Mouse (Mus musculus) ovary, postnatal 10 days (tissue): ENCODE results near the gene Ccdc157.
"Not testable (repeated sequence)": the region's sequence is repeated elsewhere in the genome, so short reads cannot be mapped to it uniquely, and the experiment has no call there.

Experiments used
- DNase-seq: peaks from one replicate; pipeline ENCODE4 v3.0.0; 2022; ENCODE audit warnings: low spot score

Gene Ccdc157

GRCm38 (mm10) chr11:4133450-4133849 is 26.6 kb downstream of the Ccdc157 start:
- no peak for DNase-seq

DNA sequence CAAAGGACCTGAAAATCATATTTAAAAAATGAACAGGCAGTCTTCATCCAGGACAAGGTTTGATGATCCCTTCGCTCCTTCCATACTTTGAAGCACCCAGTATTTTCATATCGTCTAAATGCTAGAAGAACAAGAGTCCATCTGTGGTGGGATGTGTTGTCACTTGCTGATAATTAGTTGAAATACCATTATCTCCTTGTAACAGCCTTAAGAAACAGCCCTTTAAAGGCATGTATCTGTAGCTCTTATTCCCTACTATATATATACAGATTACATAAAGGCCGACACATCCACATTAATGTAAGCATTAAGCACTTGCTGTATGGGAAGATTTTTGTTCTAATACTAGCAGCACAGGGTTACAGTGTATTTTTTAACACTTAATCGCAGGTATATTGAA is 31.6 kb downstream of the Ccdc157 start:
- DNase-seq = not testable (repeated sequence)

DNA sequence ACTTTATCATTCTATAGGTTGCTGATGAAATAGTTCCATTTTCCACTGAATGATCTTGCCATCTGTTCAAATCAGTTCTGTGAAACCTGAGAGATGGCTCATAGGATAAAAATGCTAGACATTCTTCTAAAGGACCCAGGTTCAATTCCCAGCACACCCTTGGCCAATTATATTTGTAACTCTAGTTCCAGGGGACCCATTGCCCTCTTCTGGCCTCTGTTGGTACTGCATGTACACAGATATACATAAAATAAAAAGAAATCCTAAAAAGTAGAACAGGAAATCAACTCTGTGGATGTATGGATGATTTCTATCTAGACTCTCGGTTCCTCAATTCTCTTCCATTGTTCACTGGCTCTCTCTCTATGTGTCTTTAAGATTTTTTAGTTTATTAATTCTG is 33.0 kb downstream of the Ccdc157 start:
- no peak for DNase-seq

- no peak for DNase-seq
These were observed 36.2 kb downstream of the Ccdc157 start for GRCm38 (mm10) chr11:4123922-4124321.

- no peak for DNase-seq
These were observed 37.1 kb downstream of the Ccdc157 start, which contains the start of gene Sec14l2 for GRCm38 (mm10) chr11:4122742-4123579. Gene Sec14l2 (minus strand): TSS chr11:4123415.

DNA sequence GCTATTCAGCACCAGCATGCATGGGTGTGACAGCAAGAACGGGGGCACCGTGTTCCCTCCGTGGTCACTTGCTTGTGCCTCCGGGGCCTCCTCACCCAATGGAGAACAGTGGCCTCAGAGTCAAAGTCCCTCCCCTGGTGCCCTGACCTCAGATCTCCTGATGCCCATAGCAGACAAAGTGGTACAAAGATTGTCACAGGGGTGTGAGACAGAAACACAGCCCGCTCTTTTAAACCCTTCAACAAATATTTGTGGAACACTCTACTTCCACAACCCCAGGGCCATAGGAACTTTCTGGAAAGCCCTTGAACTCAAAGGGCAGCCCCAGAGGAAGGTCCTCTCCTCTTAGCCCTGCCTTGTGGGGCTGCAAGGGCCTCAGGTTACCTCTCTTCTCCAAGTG is 37.9 kb downstream of the Ccdc157 start:
- DNase-seq = no peak

DNA sequence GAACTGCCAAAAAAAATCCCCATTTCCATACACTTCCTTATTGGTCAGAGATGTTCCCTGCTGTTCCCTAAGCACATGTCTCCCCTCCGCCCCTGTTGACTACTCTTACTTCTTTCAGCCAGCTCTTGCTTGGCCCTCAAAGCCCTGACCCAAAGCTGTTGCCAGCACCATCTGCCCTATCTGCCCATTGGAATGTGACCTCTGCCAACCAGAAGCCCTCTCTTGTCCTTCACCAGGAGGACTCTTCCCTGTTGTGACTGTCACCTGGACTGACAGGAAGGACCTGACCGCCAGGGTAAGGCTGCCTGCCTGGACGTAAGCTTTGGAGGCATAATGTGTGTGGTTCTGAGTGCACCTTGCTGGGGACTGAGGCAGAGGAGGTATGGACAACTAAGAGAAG is 38.4 kb downstream of the Ccdc157 start:
- no peak for DNase-seq

- no peak for DNase-seq
These were observed 40.5 kb downstream of the Ccdc157 start for GRCm38 (mm10) chr11:4119635-4120034.

- DNase-seq = no peak
These were observed 41.8 kb downstream of the Ccdc157 start for GRCm38 (mm10) chr11:4118081-4118921.

DNA sequence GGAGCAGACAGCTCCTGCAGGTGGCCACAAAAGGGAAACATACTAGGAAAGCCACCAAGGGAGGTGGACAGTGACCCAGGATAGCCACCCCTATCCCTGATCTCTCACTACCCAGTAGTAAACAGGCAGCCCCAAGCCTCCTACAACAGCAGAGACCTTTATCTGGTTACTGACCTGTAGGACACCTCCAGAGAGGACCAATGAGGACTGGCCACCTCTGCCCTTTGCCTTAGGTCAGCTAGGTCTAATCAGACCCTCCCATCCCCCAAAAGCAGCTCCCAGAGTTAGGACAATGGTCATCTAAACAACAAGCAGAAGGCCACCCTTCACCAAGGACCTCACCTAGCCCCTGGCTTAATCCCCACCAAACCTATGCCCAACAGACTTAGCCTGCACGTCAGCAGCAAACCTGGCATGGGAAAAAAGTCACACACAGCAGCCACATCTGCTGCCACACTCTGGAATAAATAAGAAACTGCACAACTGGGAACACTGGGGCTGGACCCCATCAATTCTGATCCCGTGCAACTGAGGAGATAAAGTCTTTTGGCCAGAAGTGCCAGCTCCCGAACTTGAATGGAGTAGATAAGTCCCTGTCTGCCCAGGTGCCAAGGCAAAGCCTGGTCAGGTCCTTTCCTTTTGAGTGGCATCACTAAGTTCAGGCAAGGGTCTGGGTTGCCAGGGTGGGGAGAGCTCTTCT is 42.6 kb downstream of the Ccdc157 start:
- DNase-seq = no peak

DNA sequence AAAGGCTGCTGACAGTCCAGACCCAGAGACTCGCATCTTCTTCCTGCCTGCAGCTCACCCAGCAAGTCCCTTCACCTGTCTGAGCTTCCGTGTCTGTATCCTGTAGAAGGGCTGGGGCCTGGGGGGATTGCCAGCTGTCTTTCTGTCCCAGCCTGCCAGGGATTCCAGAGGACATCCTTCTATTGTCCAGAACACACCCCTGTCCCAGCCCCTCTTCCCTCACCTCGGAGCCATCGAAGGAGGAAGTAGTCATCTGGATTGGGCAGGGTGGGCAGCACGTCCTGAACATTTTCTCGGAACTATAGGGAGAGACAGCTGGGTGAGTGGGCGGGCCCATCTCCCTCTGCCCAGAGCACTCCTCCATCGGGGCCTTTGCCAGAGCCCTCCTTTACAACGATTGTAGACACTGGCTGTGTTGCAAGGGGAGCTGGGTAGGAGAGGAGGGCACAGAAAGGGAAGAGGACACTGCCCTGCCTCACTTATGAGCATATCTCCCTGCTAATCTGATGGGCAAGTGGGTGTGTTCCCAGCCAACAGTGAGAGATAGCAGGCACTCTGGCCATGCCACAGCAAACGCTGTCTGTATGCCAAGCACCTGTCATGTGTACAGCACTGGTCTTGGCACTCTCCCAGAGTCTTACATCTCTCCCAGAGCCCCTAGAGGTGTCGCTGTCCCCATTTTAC is 43.5 kb downstream of the Ccdc157 start:
- no peak for DNase-seq

DNA sequence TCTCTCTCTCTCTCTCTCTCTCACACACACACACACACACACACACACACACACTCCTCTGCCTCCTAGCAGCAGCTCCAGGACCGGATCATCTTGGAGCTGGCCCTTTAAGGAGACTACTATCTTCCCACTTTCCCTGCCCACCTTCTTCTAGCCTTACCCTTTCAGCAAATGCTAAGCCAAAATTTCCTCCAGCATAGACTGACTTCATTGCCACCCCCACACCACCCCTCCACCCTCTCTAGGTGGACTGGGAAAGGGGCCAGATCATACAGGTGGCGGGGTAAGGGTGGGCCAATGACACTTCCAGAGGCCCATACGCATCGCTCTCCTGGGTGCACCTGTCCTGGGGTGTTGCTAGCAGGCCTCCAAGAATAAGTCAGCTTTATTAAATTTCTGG is 44.7 kb downstream of the Ccdc157 start:
- no peak for DNase-seq

GRCm38 (mm10) chr11:4114541-4114940 is 45.6 kb downstream of the Ccdc157 start:
- not testable (repeated sequence) for DNase-seq

DNA sequence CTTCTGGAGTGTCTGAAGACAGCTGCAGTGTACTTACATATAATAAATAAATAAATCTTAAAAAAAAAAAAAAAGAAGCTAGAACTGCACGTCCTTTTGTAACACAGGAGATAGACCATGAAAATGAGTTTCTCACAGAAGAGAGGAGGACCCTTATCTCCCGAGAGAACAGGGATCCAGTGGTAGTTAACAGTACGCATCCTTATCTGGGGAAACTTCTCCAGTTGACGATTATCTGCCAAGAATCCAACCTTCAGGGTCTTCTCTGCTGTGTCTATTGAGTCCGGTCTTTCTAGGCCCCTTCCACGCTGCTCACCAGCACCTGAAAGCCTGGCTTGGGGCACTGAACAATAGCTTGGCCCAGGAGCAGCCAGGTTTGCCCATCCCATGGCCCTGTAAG is 46.1 kb downstream of the Ccdc157 start:
- no peak for DNase-seq

GRCm38 (mm10) chr11:4113496-4113895 is 46.6 kb downstream of the Ccdc157 start:
- DNase-seq = no peak

GRCm38 (mm10) chr11:4112861-4113260 is 47.2 kb downstream of the Ccdc157 start:
- DNase-seq = no peak

- no peak for DNase-seq
These were observed 48.1 kb downstream of the Ccdc157 start for GRCm38 (mm10) chr11:4112033-4112432.

DNA sequence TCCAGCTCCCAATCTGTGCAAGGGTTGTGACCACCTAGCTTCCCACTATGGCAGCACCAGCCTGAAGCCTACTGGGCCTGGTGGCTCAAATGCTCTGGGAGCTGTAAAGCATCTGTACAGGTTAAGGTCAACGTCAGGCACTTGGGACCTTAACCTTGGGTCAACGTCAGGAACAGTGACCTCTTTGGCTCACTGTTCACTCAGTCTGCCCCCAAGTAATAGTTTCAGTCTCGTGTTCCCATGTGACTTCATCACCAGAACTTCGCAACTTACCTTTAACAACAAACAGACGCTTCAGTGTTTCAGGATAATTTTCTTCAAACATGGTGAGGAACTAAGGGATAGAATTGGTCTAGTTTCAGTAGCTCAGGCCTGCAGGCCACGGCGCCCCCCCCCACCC is 51.4 kb downstream of the Ccdc157 start:
- no peak for DNase-seq

- not testable (repeated sequence) for DNase-seq
These were observed 52.2 kb downstream of the Ccdc157 start for GRCm38 (mm10) chr11:4107901-4108300.

DNA sequence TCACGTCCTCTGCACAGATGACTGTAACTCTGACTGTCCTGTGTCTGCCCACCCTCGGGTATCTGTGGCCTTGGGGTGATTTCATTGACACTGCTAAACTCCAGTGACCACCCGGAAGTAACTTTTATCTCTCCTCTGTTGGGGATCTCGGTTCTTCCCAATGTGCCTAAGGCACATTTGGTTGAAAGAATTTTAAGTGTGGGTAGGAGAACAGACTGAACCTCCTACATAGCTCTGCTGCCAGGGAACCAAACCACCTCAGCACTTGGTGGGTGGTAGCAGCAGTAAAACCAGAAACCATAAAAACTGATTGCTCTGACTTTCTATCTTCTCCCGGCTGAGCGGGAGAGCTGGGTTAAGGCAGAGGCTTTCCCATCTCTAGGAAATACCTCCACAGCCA is 54.6 kb downstream of the Ccdc157 start:
- DNase-seq = no peak

GRCm38 (mm10) chr11:4104989-4105388 is 55.1 kb downstream of the Ccdc157 start:
- no peak for DNase-seq

DNA sequence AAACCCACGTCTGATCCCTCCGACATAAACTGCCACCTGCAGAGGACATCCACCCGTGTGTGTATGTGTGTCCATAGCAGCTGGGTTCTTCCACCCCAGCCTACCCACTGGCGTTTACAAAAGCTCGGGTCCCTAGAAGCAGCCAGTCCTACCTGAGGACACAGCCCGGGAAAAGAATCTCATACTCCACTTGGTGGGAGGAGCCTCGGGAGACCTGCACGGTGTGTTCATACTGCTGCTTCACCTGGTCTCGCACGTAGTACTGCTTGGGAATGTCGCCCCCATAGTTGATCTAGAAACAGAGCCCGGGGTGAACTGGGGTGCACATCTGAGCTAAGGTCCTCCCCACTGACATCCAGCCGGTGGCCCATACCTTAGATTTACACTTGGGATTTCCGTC is 56.6 kb downstream of the Ccdc157 start:
- no peak for DNase-seq
